Mouse (Mus musculus) layer of hippocampus, adult 8-10 months (tissue): Measurements from ENCODE around the gene Katnb1. TPM values are rescaled to one million over a fixed set of nuclear protein-coding genes. Genes with fewer than 3 reads are reported as not detected.

Experiments
- DNase-seq, 2 experiments: peaks; one replicate each; pipeline ENCODE4 v3.0.0; 2022; ENCODE audit warnings: low spot score in 2 of 2
- total RNA-seq, 4 experiments: library from RNA; stranded (reverse); gene quantifications; 2 replicates each; pipeline ENCODE4 v1.2.4; 2022

Gene Katnb1
- 10 to 100 TPM; 41.0 to 47.8 (median 43.0) TPM for total RNA-seq

DNA sequence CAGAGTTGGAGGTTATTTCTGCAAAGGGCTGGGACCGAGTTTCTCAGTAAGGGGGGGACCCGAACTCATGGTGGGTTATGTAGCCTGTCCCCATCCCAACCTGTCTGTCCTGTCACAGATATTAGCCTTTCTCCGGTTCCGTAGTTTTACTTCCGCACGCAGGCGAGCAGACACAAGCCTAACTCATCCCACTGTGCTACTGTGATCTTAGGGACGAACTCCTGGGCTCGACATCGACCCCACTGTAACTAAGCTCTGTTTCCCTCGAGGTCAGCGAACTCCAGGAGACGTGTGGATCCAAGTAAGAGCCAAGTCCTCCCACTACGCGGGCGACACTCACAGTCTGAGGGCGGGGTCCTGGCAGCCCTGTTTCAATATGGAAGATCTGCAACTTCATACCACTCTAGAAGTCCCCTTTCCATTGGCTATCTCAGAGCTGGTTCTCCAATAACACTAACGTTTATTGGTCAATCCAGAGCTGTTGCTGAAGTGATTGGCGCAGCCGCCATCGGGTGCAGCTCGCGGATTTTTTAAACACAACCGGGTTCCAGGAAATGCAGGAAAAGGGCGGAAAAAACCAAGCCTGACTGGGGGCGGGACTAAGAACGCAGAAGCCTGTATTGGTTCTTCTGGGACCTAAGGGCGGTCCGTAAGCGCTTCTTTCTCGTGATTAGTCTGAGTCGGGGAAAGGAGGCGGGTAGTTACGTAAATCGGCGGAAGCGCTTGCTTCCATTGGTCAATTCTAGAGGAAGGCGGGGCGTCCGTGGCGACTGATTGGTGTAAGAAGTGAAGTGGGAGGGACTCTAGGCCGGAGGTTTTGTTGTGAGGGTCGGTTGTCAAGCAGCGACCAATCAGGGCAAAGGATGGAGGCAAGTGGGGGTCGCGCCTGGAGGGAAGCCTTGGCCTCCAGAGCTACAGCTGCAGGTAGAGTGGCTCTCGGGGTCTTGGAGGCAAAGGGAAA, at the start of gene Katnb1:
TSS of gene Katnb1 (plus strand) at position 806 of the 961 bp plus-strand sequence.
- peak; percentile 99 to 100 for DNase-seq

DNA sequence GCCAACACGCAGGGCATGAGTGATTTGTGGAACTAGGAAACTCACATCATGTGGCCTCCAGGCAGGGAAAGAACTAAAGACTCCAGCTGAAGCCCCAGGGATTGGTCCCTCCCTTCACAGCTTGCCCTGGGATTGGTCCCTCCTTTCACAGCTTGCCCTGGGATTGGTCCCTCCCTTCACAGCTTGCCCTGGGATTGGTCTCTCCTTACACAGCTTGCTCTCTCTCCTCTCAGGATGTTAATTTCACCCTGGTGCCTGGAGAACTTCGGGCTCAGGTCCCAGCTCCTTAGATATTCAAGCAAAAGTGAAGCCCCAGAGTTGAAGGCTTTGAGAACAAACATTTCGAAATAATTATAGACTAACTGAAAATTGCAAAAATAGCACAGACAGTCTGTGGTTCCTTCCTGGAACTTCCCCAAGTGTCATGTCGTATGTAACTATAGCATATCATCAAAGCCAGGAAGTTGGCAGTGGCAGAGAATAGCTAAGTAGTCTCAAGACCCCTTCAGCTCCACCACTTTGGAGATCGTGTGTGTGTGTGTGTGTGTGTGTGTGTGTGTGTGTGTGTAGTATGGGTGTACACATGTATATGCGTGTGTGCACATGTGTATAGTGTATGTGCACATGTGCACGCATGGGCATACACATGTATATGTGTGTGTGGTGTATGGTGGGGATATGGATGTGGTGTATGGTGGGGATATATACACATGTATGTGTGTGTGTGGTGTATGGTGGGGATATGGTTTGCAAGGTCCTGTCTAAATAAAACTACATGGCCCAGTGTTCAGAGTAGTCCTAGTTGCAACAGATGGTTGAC, 43.7 kb upstream of the Katnb1 start:
- DNase-seq, result peak in 1 of 2 experiments; percentile 25

DNA sequence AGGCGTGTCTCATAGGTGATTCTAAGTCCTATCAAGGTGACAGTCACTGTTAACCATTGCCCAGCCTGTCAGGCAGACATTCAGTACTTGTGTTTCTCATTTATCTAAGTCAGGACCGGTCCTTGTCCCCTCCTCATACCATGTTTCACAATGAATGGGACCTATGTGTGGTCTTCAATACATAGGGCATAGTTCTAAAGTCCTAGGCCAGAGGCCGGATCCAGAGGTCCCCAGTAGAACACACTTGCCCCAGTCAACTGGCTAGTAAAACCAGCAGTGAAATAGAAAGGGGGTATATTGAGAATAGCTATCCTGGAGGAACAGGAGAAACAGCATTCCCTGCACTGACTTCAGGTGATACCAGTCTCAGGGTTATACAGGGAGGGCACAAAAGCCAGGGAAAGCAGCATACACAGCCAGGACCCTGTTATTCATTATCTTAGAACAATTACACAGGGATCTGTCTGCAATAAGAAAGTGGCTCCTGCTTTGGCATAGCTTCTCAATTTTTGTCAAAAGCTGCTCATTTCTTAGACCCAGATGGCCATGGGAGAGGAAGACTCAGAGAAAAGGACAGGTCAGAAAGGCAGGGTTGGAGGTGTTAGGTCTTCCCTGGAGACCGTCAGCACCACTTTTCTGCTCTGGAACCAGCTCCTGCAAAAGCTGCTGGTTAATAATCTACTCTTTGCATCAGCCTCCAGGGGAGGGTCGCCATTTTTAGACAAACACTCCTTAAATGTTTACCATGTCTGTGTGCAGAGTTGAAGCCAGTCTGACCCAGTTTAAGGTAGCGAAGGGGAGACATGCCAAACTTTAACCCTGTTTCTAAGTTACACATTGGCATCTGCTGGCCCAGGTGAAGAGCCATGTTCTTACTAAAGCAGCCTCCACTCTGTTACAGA, 38.9 kb upstream of the Katnb1 start:
- DNase-seq, result no peak

DNA sequence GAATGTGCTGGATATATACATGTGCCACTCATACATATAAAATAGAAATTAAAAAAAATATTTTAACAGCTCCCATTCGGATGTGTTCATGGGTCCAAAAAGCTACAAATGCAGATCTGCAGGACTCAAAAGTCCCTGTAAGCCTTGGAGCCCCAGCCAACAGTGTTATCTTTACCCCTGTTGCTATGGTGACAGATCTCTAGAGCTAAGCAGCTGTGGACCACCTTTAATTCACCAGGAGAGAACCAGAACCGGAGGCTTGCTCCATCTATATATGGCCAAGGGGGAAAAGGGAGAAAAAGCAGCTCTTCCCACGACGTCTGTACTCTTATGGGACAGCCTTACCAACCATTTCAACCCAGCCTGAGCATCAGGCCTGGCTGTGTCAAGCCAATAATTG, 36.2 kb upstream of the Katnb1 start:
- DNase-seq, result no peak

DNA sequence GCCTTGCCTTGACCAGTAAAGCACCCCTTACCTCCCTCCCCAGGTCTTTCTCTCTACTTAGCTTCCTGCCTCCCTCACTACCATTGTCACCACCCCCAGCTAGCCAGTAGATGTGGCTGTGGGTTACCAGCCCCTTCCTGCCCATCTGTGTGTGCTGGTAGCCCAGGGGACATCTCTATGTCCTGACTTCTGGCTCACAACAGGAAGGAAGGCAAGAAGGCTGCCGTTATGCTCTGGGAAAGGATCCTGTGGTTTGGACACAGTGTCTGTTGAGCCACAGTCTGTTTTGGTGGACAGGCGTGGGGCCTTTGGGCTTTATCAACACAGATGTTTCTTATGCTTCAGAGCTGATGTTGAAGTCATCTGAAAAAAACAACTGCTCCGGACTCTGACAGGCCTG, 34.0 kb upstream of the Katnb1 start:
- no peak for DNase-seq

DNA sequence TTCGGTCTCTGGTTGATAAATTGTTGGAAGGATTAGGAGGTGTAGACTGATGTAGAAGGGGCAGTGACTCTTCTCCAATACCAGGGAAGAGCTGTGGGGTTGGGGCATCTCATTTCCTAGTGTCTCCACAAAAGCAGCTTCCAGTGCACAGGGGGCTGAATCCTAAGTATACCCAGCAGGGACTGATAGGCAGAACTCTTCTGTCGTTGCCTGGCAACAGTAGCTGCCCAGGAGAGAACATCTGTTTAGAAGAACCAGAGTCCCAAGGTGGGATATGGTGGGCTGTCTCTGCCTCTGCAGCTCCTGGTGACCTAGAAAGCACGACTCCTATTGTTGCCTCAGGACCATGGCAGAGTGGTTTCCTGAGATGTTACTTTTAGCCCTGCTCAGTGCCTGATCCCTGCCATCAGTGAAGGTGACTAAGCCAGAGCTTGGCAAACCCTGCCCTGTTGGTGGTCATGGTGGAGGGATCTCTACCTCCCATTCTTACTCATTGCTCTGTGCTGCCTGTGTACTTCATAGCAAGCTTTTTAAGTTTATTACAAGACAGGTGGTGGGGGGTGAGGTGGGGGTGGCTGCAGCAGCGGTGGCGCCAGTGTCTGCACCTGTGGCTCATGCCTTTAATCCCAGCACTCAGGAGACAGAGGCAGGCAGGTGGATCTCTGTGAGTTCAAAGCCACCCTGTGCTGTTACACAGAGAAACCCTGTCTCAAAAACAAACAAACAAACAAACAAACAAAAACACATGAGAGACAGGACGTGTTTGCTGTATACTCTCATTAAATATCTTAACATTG, 32.9 kb upstream of the Katnb1 start:
- no peak for DNase-seq

DNA sequence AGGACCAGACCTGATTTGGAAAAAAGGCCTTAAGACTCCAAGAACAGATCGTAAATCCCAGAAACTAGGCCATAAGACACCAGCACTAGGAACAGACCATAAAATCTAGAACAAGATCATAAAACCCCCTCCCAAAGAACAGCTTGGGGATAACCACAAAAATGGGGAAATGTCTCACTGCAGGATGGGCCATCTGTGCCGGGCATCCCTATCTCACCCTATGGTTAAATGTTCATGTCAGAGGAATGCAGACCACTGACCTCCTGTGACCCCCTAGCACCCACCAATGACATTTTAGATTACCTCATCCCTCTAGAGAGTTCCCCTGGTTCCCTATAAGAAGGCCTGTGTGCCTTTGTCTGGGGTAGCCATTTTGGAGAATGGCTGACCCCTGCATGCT, 31.4 kb upstream of the Katnb1 start:
- no peak for DNase-seq

DNA sequence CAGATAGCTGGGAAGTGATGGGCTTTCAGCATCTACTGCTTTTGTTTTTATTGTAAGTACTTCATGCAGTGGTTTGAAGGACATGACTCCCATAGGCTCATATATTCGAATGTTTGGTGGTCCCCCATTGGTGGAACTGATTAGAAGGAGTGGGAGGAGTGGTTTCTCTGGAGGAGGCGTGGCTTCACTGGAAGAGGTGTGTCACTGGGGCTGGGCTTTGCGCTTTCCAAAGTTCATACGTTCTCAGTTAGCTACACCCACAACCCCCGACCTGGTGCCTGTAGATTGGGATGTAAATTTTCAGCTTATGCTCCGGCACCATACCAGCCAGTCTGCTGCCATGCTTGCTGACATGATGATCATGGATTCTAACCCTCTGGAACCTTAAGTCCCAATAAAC, 26.5 kb upstream of the Katnb1 start:
- no peak for DNase-seq

DNA sequence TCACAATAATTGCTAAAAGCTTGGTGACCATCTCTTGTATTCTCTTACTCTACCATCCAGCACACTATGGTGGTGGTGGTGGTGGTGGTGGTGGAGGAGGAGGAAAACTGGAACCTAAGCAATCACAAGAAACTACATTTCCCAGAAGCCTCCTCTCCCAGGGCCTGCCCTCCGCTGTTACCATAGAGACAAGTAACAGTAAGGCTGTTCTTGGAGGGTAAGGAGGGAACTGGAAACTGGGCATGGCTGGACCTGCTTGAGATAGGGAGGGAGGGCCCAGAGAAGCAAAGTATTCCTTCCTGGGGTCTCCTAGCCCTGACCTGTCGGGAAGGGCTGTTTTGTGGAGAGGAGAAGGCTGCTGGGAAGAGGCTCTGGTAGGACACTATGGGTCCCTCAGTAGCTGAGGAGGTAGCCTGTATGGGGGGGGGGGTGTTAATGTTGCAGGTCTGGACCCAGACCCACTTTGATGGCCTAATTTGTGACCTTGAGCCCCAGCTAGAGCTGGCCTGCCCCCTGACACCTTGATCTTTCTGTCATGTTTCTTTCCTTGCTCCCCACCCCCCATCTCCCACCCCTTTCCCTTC, 26.0 kb upstream of the Katnb1 start, which contains the start of gene Drc7:
TSS of gene Drc7 (plus strand) at position 177 of the 584 bp plus-strand sequence.
- no peak for DNase-seq

DNA sequence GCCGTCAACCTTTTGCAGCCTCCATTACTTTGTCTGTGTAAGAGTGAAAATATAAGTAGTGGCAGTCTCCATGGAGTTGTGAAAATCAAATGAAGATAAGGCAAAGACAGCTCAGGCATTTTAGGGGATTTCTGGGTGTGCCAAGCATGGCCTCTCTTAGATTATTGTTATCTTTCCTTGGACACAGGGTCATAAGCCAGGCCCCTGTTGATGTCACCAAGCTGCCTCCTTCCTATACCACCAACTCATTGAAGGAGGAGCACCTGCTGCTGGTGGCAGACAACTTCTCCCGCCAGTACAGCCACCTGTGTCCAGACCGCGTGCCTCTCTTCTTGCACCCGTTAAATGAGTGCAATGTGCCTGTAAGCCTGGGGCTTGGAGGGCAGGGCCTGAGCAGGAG, 24.6 kb upstream of the Katnb1 start:
- no peak for DNase-seq

DNA sequence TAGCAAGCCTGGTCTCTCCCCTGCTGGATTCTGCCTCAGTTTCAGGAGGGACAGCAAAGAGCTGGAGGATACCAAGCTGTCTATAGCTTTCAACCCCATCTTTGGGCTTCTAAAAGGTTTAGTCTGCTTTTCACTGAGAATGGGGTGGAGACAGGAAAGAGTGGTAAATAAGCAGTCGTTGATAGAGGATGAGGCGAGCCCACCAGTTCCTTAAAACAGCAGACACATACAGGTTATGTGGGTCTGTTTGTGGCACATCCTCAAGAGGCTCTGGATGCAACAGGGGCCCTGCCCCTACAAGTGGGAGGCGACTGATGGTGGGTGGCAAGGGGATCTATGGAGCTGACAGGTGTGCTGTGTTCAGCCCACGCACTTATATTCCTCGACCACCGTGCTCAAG, 22.3 kb upstream of the Katnb1 start:
- no peak for DNase-seq

DNA sequence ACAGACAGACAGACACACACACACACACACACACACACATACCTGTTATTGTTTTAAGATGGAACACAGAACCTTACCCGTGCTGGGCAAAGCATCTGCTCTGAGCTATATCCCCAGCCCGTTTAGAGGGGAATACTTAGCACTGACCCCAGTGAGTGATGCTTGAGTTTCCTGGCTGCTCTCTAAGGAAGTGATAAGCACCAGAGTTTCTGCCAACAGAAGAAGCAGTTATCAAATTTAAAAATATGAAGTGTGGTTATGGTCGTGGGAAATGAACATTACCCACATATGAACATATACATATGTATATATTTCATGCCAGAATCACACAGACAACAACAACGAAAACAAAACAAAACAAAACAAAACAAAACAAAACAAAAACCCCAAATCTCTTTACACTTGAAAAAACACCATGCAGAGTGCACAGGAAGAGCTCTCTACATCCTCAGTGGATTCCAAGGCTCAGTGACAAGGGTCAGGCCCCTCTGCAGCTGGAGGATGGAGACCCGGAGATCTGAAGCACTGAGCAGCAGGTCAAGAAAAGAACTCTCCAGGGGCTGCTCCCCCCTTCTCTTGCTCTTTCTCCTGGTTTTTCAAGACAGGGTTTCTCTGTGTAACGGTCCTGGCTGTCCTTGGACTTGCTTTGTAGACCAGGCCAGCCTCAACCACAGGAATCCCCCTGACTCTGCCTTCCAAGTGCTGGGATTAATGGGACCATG, 21.0 kb upstream of the Katnb1 start:
- no peak for DNase-seq

DNA sequence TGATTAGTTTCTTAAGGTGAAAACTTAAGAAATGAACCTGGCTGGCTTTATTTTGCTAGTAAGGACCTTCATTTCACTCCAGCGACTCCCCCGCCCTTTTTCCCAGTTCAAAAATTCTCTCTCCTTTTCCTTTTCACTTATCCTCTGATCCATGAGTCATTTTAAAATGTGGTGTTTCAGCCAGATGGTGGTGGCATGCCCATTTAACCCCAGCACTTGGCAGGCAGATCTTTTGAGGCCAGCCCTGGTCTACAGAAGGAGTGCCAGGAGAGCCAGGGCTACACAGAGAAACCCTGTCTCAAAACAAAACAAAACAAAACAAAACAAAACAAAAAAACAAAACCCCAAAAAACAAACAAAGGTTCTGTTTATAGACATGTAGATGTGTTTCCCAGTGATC, 16.5 kb upstream of the Katnb1 start:
- DNase-seq, result no peak

DNA sequence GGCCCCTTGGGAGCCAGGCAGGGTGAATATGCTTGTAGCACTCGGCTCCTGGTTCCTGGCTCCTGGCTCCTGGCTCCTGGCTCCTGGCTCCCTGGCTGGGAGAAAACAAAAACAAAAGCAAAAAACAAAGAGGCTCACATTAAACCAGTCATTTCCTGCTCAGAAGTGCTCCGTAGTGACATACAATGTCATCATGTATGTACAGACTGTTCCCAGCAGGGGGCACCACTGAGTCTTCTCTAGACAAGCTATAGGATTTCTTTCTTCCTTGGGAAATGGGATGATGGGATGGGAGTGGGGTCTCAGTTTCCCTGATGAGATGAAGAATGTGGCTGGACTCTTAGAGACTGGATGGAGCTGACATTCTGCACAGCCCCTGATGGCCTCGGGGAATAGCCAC, 13.4 kb upstream of the Katnb1 start:
- peak in 1 of 2 experiments; percentile 46 for DNase-seq

DNA sequence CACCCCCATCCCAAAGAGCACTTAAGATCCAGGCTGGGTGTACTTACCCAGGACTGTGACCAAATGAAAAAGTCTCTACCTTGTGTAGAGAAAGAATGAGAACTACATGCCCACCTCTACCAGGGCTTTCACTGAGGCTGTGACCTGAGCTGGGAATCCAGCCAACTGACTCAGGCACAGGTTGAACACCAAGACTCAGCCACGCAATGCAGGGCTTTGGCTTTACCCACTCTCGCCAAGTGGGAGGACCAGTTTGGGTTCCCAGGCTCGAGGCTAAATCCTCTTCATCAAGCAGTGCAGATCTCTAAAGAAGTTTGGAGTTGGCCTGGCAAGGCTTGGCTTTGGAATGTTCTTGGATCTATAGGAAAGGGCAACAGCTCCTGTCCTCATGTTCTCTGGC, 5.5 kb upstream of the Katnb1 start:
- DNase-seq, result no peak

DNA sequence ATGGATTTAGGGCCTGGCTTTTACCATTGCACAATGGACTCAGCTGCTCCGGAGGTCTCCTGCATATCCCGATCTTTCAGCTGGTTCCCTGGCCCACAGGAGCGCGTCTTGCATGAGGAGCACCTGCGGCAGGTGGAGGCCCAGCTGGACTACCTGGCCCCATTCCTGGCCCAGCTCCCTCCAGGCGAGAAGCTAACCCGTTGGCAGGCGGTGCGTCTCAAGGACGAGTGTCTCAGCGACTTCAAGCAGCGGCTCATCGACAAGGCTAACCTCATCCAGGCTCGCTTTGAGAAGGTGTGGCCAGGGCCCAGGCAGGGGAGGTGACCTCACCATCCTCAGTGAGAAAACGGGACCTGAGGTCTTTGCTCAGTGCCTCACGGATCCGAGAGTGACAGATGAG, 4.8 kb upstream of the Katnb1 start:
- DNase-seq, result no peak

DNA sequence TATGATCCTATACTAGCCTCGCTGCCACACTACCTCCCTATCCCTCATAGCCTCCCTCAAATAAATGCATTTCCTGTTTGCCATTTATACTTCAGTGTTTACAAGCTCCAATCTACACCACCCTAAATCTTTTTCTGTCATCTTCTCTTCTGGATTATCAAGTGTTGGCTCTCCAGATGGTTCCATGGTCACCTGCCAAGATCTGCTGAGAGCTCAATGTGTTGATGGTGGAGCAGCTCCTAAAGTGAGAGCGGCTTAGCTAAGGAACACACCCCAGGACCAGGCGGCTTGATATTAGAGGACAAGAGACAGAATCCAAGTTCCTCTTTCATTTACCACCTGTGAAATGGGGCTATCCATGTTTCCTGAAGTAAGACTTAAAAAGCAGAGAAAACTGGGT, 2.9 kb upstream of the Katnb1 start:
- DNase-seq, result no peak

DNA sequence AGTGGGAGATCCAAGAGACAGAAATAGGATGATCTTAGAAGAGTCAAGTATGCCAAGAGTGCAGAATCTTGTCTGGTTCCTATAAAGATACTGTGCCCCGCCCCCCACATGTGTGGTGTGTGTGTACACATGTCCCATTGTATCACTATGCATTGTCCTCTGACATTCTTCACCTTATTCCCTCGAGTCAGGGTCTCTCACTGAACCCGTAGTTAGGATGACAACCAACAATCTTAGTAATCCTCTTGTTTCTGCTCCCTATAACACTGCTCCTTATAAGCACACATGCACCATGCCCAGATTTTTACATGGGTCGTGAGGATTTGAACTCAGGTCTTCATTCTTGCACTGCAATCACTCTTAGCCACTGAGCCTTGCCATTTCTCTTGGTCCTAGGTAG, 1.7 kb upstream of the Katnb1 start:
- DNase-seq, result peak in 1 of 2 experiments; percentile 4

DNA sequence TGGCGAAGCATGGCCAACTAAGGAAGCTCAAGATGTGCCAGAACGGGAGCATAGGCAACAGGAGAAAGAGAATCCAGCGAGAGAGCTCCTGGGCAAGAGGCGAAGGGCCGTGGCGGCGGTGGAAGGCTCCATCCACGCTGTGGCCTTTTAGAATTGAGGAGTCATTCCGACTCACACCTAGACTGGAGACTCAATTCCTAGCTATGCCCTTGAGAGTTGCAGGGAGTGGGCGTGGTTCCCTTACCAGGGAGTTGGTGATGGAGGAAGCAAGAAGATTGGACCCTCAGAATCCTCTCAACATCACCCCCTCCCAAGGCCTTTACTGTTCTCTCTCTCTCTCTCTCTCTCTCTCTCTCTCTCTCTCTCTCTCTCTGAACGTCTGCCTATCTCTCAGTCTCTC, 664 bp downstream of the Katnb1 start:
- no peak for DNase-seq
